7 mouse cellular contexts compared by ENCODE assay signal in genomic region chr13:46727837-46728268, GRCm38 (mm10). TPM values are rescaled to one million over a fixed set of nuclear protein-coding genes. Genes with fewer than 3 reads are reported as not detected.
A peak's percentile ranks its signal among the peaks of the same experiment; 100 is the strongest.
DNase-seq lines count a peak whose midpoint lies in the region; ATAC-seq and TF ChIP-seq lines count a peak whose summit lies in the region.

Gene Nup153 (minus strand): TSS chr13:46727940.

- H3K4me3 ChIP-seq in embryonic facial prominence, embryonic 10.5 days: peak within 1 kb of the TSS; percentile 99
- peak within 1 kb of the TSS; percentile 96 for H3K4me3 ChIP-seq in intestine, postnatal 0 days (ENCODE audit: low read depth, low read length)
- peak within 1 kb of the TSS; percentile 99 for H3K4me3 ChIP-seq in midbrain, embryonic 12.5 days
- peak within 1 kb of the TSS; percentile 96 for H3K4me3 ChIP-seq in small intestine, adult 2 months (ENCODE audit: low read depth, low read length)

- H3K36me3 ChIP-seq in embryonic facial prominence, embryonic 10.5 days (replicated peaks): no peaks in the 10 kb centered on the region
- H3K36me3 ChIP-seq in intestine, postnatal 0 days (ENCODE audit: control insufficient read depth, insufficient read depth): no peaks in the 10 kb centered on the region
- H3K36me3 ChIP-seq in midbrain, embryonic 12.5 days: no peaks in the 10 kb centered on the region
- no peaks in the 10 kb centered on the region for H3K36me3 ChIP-seq in small intestine, adult 2 months (ENCODE audit: control insufficient read depth, insufficient read depth, low read length)

- H3K27me3 ChIP-seq in embryonic facial prominence, embryonic 10.5 days (replicated peaks; ENCODE audit: low read depth, poor library complexity, severe bottlenecking): no peaks in the 10 kb centered on the region
- no peaks in the 10 kb centered on the region for H3K27me3 ChIP-seq in intestine, postnatal 0 days (replicated peaks; ENCODE audit: control insufficient read depth, insufficient read depth, low read length)
- no peaks in the 10 kb centered on the region for H3K27me3 ChIP-seq in midbrain, embryonic 12.5 days
- H3K27me3 ChIP-seq in small intestine, adult 2 months (ENCODE audit: control insufficient read depth, insufficient read depth, low read length): no peaks in the 10 kb centered on the region

- peaks cover 22% of the 10 kb centered on the region for H3K4me1 ChIP-seq in embryonic facial prominence, embryonic 10.5 days
- no peaks in the 10 kb centered on the region for H3K4me1 ChIP-seq in intestine, postnatal 0 days (replicated peaks; ENCODE audit: control insufficient read depth, insufficient read depth, low read length)
- peaks cover 10% of the 10 kb centered on the region for H3K4me1 ChIP-seq in midbrain, embryonic 12.5 days
- peaks cover 6% of the 10 kb centered on the region; the same call in 1 of the 2 replicates for H3K4me1 ChIP-seq in small intestine, adult 2 months (ENCODE audit: control insufficient read depth, insufficient read depth, insufficient read length, low read length)

- peak within 1 kb of the TSS; percentile 96 for H3K27ac ChIP-seq in embryonic facial prominence, embryonic 10.5 days (replicated peaks)
- peak within 1 kb of the TSS; percentile 94 for H3K27ac ChIP-seq in intestine, postnatal 0 days (ENCODE audit: low read depth, low read length)
- H3K27ac ChIP-seq in midbrain, embryonic 12.5 days (replicated peaks): peak within 1 kb of the TSS; percentile 94
- peak within 1 kb of the TSS; percentile 80 for H3K27ac ChIP-seq in small intestine, adult 2 months (ENCODE audit: insufficient read depth, low read depth, low read length)

- peak; percentile 100 for DNase-seq in adrenal gland, postnatal 10 days
- DNase-seq in embryonic facial prominence, embryonic 10.5 days (ENCODE audit: low spot score): peak; percentile 100
- DNase-seq in gonadal fat pad, adult 2 months (ENCODE audit: low read depth): peak; percentile 78
- peak; percentile 99 for DNase-seq in left cerebral cortex, postnatal 4 days

- H3K9ac ChIP-seq in intestine, postnatal 0 days (ENCODE audit: low read depth, low read length): peak within 1 kb of the TSS; percentile 78
- H3K9ac ChIP-seq in midbrain, embryonic 12.5 days (replicated peaks): peak within 1 kb of the TSS; percentile 95

- peak; percentile 84; the same call in 1 of the 2 replicates for TF ChIP-seq POLR2A in small intestine, adult 2 months (IDR thresholded peaks at IDR 0.05; ENCODE audit: low read depth, low read length)

- no peaks in the 10 kb centered on the region for H3K9me3 ChIP-seq in embryonic facial prominence, embryonic 10.5 days
- no peaks in the 10 kb centered on the region for H3K9me3 ChIP-seq in intestine, postnatal 0 days (ENCODE audit: control insufficient read depth)
- H3K9me3 ChIP-seq in midbrain, embryonic 12.5 days: no peaks in the 10 kb centered on the region

- TF ChIP-seq CTCF in intestine, postnatal 0 days (IDR thresholded peaks at IDR 0.05; ENCODE audit: low read depth): 0 out of 2 replicates have a peak, but pooled peaks have one; percentile 6
- TF ChIP-seq CTCF in small intestine, adult 2 months (IDR thresholded peaks at IDR 0.05; ENCODE audit: extremely low read depth, insufficient read length, insufficient replicate concordance, low read depth, low read length): no peak

- peak; percentile 89 for ATAC-seq in intestine, postnatal 0 days
- peak; percentile 96 for ATAC-seq in midbrain, embryonic 12.5 days (ENCODE audit: low FRiP score, low read depth)

- intact Hi-C loops in left cerebral cortex, postnatal 4 days (cut with DNase I): loop anchor here (5.0 kb wide), 1 partner anchor 289 kb away; no protein-coding TSS in a partner anchor

- WGBS in embryonic facial prominence, embryonic 10.5 days: under 1% methylated on average over 51 of the region's 51 CpGs
- WGBS in intestine, postnatal 0 days: under 1% methylated on average over 46 of the region's 51 CpGs
- under 1% methylated on average over 44 of the region's 51 CpGs for WGBS in midbrain, embryonic 12.5 days
- WGBS in small intestine, adult 2 months: under 1% methylated on average over 51 of the region's 51 CpGs

- peak within 1 kb of the TSS; percentile 85 for H3K4me2 ChIP-seq in intestine, postnatal 0 days (replicated peaks; ENCODE audit: low read depth)
- peak within 1 kb of the TSS; percentile 72 for H3K4me2 ChIP-seq in midbrain, embryonic 12.5 days (replicated peaks)

RNA-seq across cellular contexts. Expression of gene Nup153, which starts in this region (rescaled TPM):
- total RNA-seq in adrenal gland, postnatal 10 days (2021): 10 to 100 TPM; 48.5 to 60.9 TPM
- 34.3 and 36.9 TPM in 2 replicates for polyA plus RNA-seq in embryonic facial prominence, embryonic 10.5 days (2016; fragmentation: Nextera tagmentation; extraction: Ambion mirVana)
- polyA plus RNA-seq in gonadal fat pad, adult 2 months (2012; rRNA removed): 63.3 and 64.6 TPM in 2 replicates
- polyA plus RNA-seq in intestine, postnatal 0 days (2015; fragmentation: Nextera tagmentation; extraction: Ambion mirVana): 6.5 and 8.3 TPM in 2 replicates
- total RNA-seq in left cerebral cortex, postnatal 4 days (2021): 10 to 100 TPM; 87.6 to 88.3 TPM
- polyA plus RNA-seq in midbrain, embryonic 12.5 days (2016; fragmentation: Nextera tagmentation; extraction: Ambion mirVana): 40.7 and 47.5 TPM in 2 replicates
- 23.0 and 32.5 TPM in 2 replicates for polyA plus RNA-seq in small intestine, adult 2 months (2012; rRNA removed)

Comparison
In these comparisons a context has a peak if more than half of its experiments do, and no peak if none do; other contexts are left out.
1. Peak in every context shown above with its lines: DNase-seq, ATAC-seq, H3K4me3 ChIP-seq and H3K27ac ChIP-seq.